Mouse (Mus musculus): ENCODE measurements around the gene Gli1.

- TF ChIP-seq CTCF (IDR thresholded peaks at IDR 0.05; ENCODE audit: low read depth) (no peak), EP300 (IDR thresholded peaks at IDR 0.05; ENCODE audit: low read depth) (no peak)
These were observed 59.1 kb downstream of the Gli1 start for GRCm38 (mm10) chr10:127282620-127283215.

Measured in liver, postnatal 0 days (tissue).